Mouse (Mus musculus): ENCODE data around the gene Aif1l. TPM values are rescaled to one million over a fixed set of nuclear protein-coding genes. Genes with fewer than 3 reads are reported as not detected.

Aif1l gene
- polyA plus RNA-seq, 1 experiment = 0.87 TPM

GRCm38 (mm10) chr2:31996060-31996459, 46.1 kb downstream of the Aif1l start:
- WGBS = 96% methylated on average over 13 of the region's 13 CpGs
- no peak for DNase-seq (ENCODE audit: low read depth, low spot score)

- 90% methylated on average over 5 of the region's 5 CpGs for WGBS
- no peak for DNase-seq (ENCODE audit: low read depth, low spot score)
Measured at GRCm38 (mm10) chr2:31997539-31997938, 47.6 kb downstream of the Aif1l start.

GRCm38 (mm10) chr2:31998443-31998842, 48.5 kb downstream of the Aif1l start:
- WGBS = 68% methylated on average over 2 of the region's 2 CpGs

GRCm38 (mm10) chr2:32008311-32008710, 58.4 kb downstream of the Aif1l start:
- no peak for DNase-seq (ENCODE audit: low read depth, low spot score)
- WGBS = 78% methylated on average over 2 of the region's 2 CpGs

More at GRCm38 (mm10) chr2:31998443-31998842, 48.5 kb downstream of the Aif1l start:
- no peak for DNase-seq (ENCODE audit: low read depth, low spot score)

- WGBS = 84% methylated on average over 11 of the region's 11 CpGs
- no peak for DNase-seq (ENCODE audit: low read depth, low spot score)
Measured at GRCm38 (mm10) chr2:32008716-32009115, 58.8 kb downstream of the Aif1l start.

GRCm38 (mm10) chr2:32019704-32020103, 69.8 kb downstream of the Aif1l start:
- DNase-seq (ENCODE audit: low read depth, low spot score) = no peak
- WGBS = 64% methylated on average over 4 of the region's 4 CpGs

- WGBS = 94% methylated on average over 5 of the region's 5 CpGs
- no peak for DNase-seq (ENCODE audit: low read depth, low spot score)
Measured at GRCm38 (mm10) chr2:32020229-32020628, 70.3 kb downstream of the Aif1l start.

Other genes with a start within 250 kb of the Aif1l start
- gene Qrfp, start 139.6 kb upstream of the Aif1l start, polyA plus RNA-seq (2012; rRNA removed) = 0.04 TPM in 1 of 2 replicates, not detected in the other
- gene Fibcd1, start 104.1 kb upstream of the Aif1l start, polyA plus RNA-seq (2012; rRNA removed) = 0.45 and 0.67 TPM in 2 replicates
- 1.2 and 2.6 TPM in 2 replicates for gene Lamc3, start 62.8 kb upstream of the Aif1l start, polyA plus RNA-seq (2012; rRNA removed)
- gene Nup214, start 24.3 kb downstream of the Aif1l start, polyA plus RNA-seq (2012; rRNA removed) = 32.7 and 39.2 TPM in 2 replicates
- 9.8 and 13.2 TPM in 2 replicates for gene Fam78a, start 134.7 kb downstream of the Aif1l start, polyA plus RNA-seq (2012; rRNA removed)
- 1.8 and 2.1 TPM in 2 replicates for gene Plpp7, start 145.4 kb downstream of the Aif1l start, polyA plus RNA-seq (2012; rRNA removed)
- gene Prrc2b, start 200.9 kb downstream of the Aif1l start, polyA plus RNA-seq (2012; rRNA removed) = 13.3 and 17.0 TPM in 2 replicates

All from large intestine, adult 2 months (tissue).